Mouse (Mus musculus) cerebellum, postnatal 4 days (tissue): ENCODE data around the gene Hmx3.

Source experiments
- DNase-seq, 2 experiments: peaks; one replicate each; pipeline ENCODE4 v3.0.0; 2022; ENCODE audit warnings: low spot score in 2 of 2, mixed read lengths in 1 of 2

Gene Hmx3

GRCm38 (mm10) chr7:131556541-131557271 is 14.0 kb downstream of the Hmx3 start:
- DNase-seq: no peak

- no peak for DNase-seq
These were observed 15.1 kb downstream of the Hmx3 start for GRCm38 (mm10) chr7:131557751-131558150.

DNA sequence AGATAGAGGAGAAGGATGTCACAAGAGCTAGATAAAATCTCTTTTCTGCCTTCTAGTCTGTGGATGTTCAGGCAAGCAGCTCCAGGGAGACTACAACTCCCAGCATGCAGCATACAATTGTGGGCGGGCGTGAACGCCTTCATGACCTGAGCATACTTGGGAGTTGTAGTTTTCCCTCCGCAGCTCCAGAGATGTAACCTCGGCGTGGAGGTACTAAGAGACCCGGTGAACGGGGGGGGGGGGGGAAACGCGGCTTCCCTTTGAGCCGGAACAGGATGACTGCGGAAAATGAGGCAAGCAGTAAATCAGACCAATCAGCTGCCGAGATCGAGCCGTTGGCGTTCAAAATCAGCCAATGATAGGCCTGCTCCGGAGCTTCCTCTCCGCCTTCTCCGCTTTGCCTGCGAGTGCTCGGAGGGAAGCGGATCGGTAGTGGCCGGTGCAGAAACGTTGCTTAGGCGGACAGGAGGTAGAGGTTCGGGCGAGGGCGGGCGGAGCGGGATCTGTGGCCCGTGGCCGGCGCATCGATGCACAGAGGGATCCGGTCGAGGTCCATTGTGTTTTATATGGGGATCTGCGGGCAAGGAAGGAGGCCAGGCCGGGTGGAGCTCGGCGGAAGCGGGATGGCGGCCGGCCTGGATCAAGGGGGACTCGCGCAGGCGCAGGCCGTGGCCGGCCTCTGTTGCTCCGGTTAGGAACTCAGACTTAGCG is 17.5 kb downstream of the Hmx3 start, which contains the start of gene Bub3:
TSS of gene Bub3 (plus strand) at position 237 of the 711 bp plus-strand sequence.
- peak; percentile 59 to 86 for DNase-seq

DNA sequence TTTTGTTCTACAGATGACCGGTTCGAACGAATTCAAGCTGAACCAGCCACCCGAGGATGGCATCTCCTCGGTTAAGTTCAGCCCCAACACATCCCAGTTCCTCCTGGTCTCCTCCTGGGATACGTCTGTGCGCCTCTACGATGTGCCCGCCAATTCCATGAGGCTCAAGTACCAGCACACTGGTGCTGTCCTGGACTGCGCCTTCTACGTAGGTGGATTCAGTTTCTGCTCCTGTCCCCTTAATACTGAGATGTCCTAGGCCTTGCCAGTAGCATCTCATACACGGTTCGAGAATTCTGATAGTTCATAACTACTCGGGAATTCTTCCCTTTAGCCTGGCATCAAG is 18.0 kb downstream of the Hmx3 start:
- DNase-seq: no peak

- DNase-seq: no peak
These were observed 32.6 kb downstream of the Hmx3 start for GRCm38 (mm10) chr7:131575246-131575645.

DNA sequence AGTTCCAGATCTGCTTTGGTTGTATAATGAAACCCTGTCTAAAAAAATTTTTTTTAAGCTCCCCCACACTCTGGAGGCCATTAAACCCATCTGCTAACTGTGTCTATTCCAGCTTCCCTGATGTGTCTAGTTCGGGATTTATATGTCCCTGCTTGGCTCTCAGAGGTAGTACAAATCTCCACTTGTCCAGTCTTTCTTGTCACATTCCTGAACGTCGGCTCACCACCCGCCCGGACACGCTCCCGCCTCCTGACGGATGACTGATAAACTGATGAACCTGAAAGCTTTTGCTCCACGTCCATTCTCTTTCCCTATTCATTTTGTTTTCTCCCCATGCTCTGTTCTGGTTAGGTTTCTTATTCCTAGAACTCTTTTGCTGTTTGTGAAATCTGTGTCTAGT is 39.5 kb downstream of the Hmx3 start:
- DNase-seq: no peak

GRCm38 (mm10) chr7:131585551-131585950 is 42.9 kb downstream of the Hmx3 start:
- DNase-seq: no peak
